Mouse (Mus musculus) kidney, adult 2 months (tissue): ENCODE results near the gene Siae.

ENCODE experiments used
- CTCF ChIP-seq: fragments of 200-500 bp; conservative IDR thresholded peaks from 2 replicates; pipeline ENCODE4 v1.5.1; 2011; ENCODE audit warnings: low read depth, mild to moderate bottlenecking, control low read depth, low read length, moderate library complexity, mixed read lengths; ENCODE audit not compliant: insufficient read depth, insufficient read length
- POLR2A ChIP-seq: fragments of 200-500 bp; IDR thresholded peaks from one replicate; pipeline ENCODE4 v1.6.1; 2011; ENCODE audit warnings: low read depth, low read length, control low read depth

DNA sequence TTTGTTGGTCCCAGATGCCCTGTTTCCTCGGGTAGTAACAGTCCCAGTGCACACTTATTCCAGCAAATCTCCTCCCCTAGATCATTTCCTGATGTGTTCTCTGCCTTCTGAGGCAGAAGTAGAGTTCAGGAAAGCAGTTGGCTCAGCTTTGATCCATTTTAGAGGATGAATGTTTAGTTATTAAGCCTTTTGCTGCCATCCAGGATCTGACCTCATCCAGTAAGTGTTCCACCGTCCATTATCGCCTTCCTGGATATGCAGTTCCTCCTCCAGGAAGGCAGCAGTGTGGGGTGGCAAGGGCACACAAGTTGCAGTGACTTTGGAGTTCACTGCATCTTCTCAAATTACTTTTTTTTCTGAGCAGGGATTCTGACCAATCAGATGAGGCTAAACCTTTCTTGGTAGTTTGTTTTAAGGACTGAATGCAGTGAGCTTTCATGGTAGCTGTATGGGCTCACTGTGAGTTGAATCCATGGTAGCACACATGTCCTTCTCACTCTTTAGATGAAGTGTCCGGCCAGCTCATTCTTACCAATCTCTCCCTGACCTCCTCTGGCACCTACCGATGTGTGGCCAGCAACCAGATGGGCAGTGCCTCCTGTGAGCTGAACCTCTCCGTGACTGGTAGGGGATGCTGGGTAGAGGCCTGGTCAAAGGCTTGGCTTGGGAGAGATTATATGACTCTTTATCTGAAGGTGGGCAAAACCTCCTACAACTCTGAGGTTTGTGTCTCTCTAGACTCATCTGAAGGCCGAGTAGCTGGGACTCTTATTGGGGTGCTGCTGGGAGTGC is 13.5 kb upstream of the Siae start:
- TF ChIP-seq CTCF (no peak), POLR2A (no peak)
